29 mouse cellular contexts compared by ENCODE assay signal in genomic region chr6:137463771-137464170, GRCm38 (mm10).
DNase-seq lines count a peak whose midpoint lies in the region; ATAC-seq lines count a peak whose summit lies in the region.
"Had no signal": no experiment of that assay in that cellular context is flagged by ENCODE, and none has a peak within 500 bp of the region (broad histone marks: within the 10 kb centered on the region; RNA-seq: fewer than 3 reads in every experiment).

No protein-coding gene starts in this region.

- no peaks in the 10 kb centered on the region for H3K27me3 ChIP-seq in heart, embryonic 13.5 days (replicated peaks)
- H3K27me3 ChIP-seq in midbrain, embryonic 11.5 days (ENCODE audit: control insufficient read depth, insufficient read depth, low read length): no peaks in the 10 kb centered on the region
- H3K27me3 ChIP-seq in midbrain, embryonic 10.5 days (ENCODE audit: low read depth, poor library complexity, severe bottlenecking): no peaks in the 10 kb centered on the region
- H3K27me3 ChIP-seq: embryonic facial prominence, embryonic 13.5 days; hindbrain, embryonic 13.5 days; liver, embryonic 12.5 days; neural tube, embryonic 12.5 days had no signal

- no peak overlapping the region for H3K4me3 ChIP-seq in heart, embryonic 13.5 days
- no peak overlapping the region for H3K4me3 ChIP-seq in midbrain, embryonic 11.5 days (ENCODE audit: low read depth, low read length)
- no peak overlapping the region for H3K4me3 ChIP-seq in midbrain, embryonic 10.5 days
- H3K4me3 ChIP-seq: embryonic facial prominence, embryonic 13.5 days; forebrain, embryonic 10.5 days; forebrain, embryonic 15.5 days; hindbrain, embryonic 13.5 days; liver, embryonic 12.5 days; midbrain, embryonic 12.5 days; myocyte; neural tube, embryonic 12.5 days had no signal

- no peaks in the 10 kb centered on the region for H3K9me3 ChIP-seq in heart, embryonic 13.5 days
- H3K9me3 ChIP-seq in midbrain, embryonic 11.5 days (ENCODE audit: control insufficient read depth, low read length): no peaks in the 10 kb centered on the region
- H3K9me3 ChIP-seq in midbrain, embryonic 10.5 days (replicated peaks): no peaks in the 10 kb centered on the region
- H3K9me3 ChIP-seq: embryonic facial prominence, embryonic 13.5 days; forebrain, embryonic 10.5 days; forebrain, embryonic 15.5 days; hindbrain, embryonic 13.5 days; liver, embryonic 12.5 days; midbrain, embryonic 12.5 days; neural tube, embryonic 12.5 days had no signal

- 0 out of 2 replicates have a peak overlapping the region, but pooled peaks have one; percentile 89 for H3K27ac ChIP-seq in heart, embryonic 13.5 days (replicated peaks)
- no peak overlapping the region for H3K27ac ChIP-seq in midbrain, embryonic 11.5 days (ENCODE audit: low read depth, low read length)
- no peak overlapping the region for H3K27ac ChIP-seq in midbrain, embryonic 10.5 days (replicated peaks)
- H3K27ac ChIP-seq: embryonic facial prominence, embryonic 13.5 days; forebrain, embryonic 10.5 days; forebrain, embryonic 15.5 days; hindbrain, embryonic 13.5 days; liver, embryonic 12.5 days; midbrain, embryonic 12.5 days; neural tube, embryonic 12.5 days; stomach, postnatal 0 days had no signal

- no peak overlapping the region for H3K9ac ChIP-seq in heart, embryonic 13.5 days
- no peak overlapping the region for H3K9ac ChIP-seq in midbrain, embryonic 11.5 days (ENCODE audit: low read length)
- H3K9ac ChIP-seq: embryonic facial prominence, embryonic 13.5 days; forebrain, embryonic 15.5 days; hindbrain, embryonic 13.5 days; liver, embryonic 12.5 days; liver, postnatal 0 days; midbrain, embryonic 12.5 days; neural tube, embryonic 12.5 days had no signal

- no peak for DNase-seq in heart, adult 8-10 months (ENCODE audit: low spot score)
- DNase-seq in midbrain, embryonic 11.5 days (ENCODE audit: low spot score, missing footprints): peak; percentile 4
- DNase-seq in midbrain, embryonic 10.5 days (ENCODE audit: low spot score): no peak
- peak; percentile 78 to 85 for DNase-seq in cerebellum, postnatal 10 days
- no peak for DNase-seq in embryo, embryonic 10 days (ENCODE audit: low spot score)
- no peak for DNase-seq in layer of hippocampus, postnatal 25 days (ENCODE audit: extremely low spot score in 1 of 2, low spot score in 1 of 2)
- DNase-seq: adrenal gland, postnatal 25 days; B cell, adult 2 months; embryo, embryonic 11 days; heart, postnatal 4 days; kidney, adult 11 months; kidney, postnatal 14 days; liver, postnatal 0 days; lung, postnatal 4 days; right cerebral cortex, postnatal 4 days; thymus, adult 18-20 months; thymus, postnatal 25 days had no signal

- ATAC-seq in heart, embryonic 13.5 days (ENCODE audit: extremely low read depth, insufficient number of reproducible peaks, low FRiP score, low TSS enrichment): no peak
- ATAC-seq in midbrain, embryonic 11.5 days (ENCODE audit: low FRiP score): no peak
- ATAC-seq: forebrain, embryonic 15.5 days; inflammation-experienced regulatory T-cells, adult 6 months; liver, embryonic 12.5 days; liver, postnatal 0 days; lung, postnatal 0 days had no signal

- no peaks in the 10 kb centered on the region for H3K36me3 ChIP-seq in heart, embryonic 13.5 days
- H3K36me3 ChIP-seq in midbrain, embryonic 11.5 days (ENCODE audit: control insufficient read depth, insufficient read depth, low read length): no peaks in the 10 kb centered on the region
- H3K36me3 ChIP-seq in midbrain, embryonic 10.5 days: no peaks in the 10 kb centered on the region
- H3K36me3 ChIP-seq: embryonic facial prominence, embryonic 13.5 days; forebrain, embryonic 10.5 days; forebrain, embryonic 15.5 days; liver, embryonic 12.5 days; midbrain, embryonic 12.5 days had no signal

- H3K4me2 ChIP-seq in heart, embryonic 13.5 days: no peak overlapping the region
- no peak overlapping the region for H3K4me2 ChIP-seq in midbrain, embryonic 11.5 days
- H3K4me2 ChIP-seq: embryonic facial prominence, embryonic 13.5 days; forebrain, embryonic 15.5 days; hindbrain, embryonic 13.5 days; liver, embryonic 12.5 days; midbrain, embryonic 12.5 days; neural tube, embryonic 12.5 days had no signal

- peaks cover 46% of the 10 kb centered on the region for H3K4me1 ChIP-seq in heart, embryonic 13.5 days
- H3K4me1 ChIP-seq in midbrain, embryonic 11.5 days (ENCODE audit: control insufficient read depth, insufficient read depth, low read length): no peaks in the 10 kb centered on the region
- H3K4me1 ChIP-seq in midbrain, embryonic 10.5 days: peaks cover 4% of the 10 kb centered on the region; the same call in 1 of the 2 replicates
- H3K4me1 ChIP-seq: forebrain, embryonic 10.5 days; liver, embryonic 12.5 days; midbrain, embryonic 12.5 days; neural tube, embryonic 12.5 days had no signal

- WGBS in heart, embryonic 13.5 days: 68% methylated on average over 5 of the region's 5 CpGs
- 88% methylated on average over 5 of the region's 5 CpGs for WGBS in midbrain, embryonic 11.5 days
- 87% methylated on average over 5 of the region's 5 CpGs for WGBS in midbrain, embryonic 10.5 days

Comparison
In these comparisons a context has a peak if more than half of its experiments do, and no peak if none do; other contexts are left out.
1. DNase-seq: peak in midbrain, embryonic 11.5 days (single experiment) and cerebellum, postnatal 10 days (2 of 2); none in heart, adult 8-10 months (single experiment), midbrain, embryonic 10.5 days (single experiment), embryo, embryonic 10 days (single experiment) and layer of hippocampus, postnatal 25 days (0 of 2).